In genomic region chr12:79089182-79089812, GRCm38 (mm10) we compare ENCODE assay signal across 8 mouse cellular contexts. TPM values are rescaled to one million over a fixed set of nuclear protein-coding genes. Genes with fewer than 3 reads are reported as not detected.
A peak's percentile ranks its signal among the peaks of the same experiment; 100 is the strongest.
DNase-seq lines count a peak whose midpoint lies in the region; ATAC-seq lines count a peak whose summit lies in the region.

Gene Pigh, minus strand, starts transcription at chr12:79089651.

- peak within 1 kb of the TSS; percentile 93 for H3K9ac ChIP-seq in heart, embryonic 12.5 days
- peak within 1 kb of the TSS; percentile 89 for H3K9ac ChIP-seq in liver, embryonic 12.5 days
- H3K9ac ChIP-seq in stomach, embryonic 15.5 days = peak within 1 kb of the TSS; percentile 83

- peak; percentile 90 for DNase-seq in CD4-positive helper T cell, adult 2 months (ENCODE audit: low read depth, low spot score)
- peak; percentile 79 for DNase-seq in brain, embryonic 18.5 days (ENCODE audit: low read depth, low spot score)
- peak; percentile 93 for DNase-seq in kidney, postnatal 10 days
- peak; percentile 82 to 90 for DNase-seq in natural killer cell, adult 2 months (ENCODE audit: low spot score in 2 of 2)

- no peaks in the 10 kb centered on the region for H3K9me3 ChIP-seq in heart, embryonic 12.5 days (replicated peaks)
- H3K9me3 ChIP-seq in liver, embryonic 12.5 days (replicated peaks) = no peaks in the 10 kb centered on the region
- no peaks in the 10 kb centered on the region for H3K9me3 ChIP-seq in stomach, embryonic 15.5 days

- H3K4me2 ChIP-seq in heart, embryonic 12.5 days = peak within 1 kb of the TSS; percentile 67
- peak within 1 kb of the TSS; percentile 87 for H3K4me2 ChIP-seq in liver, embryonic 12.5 days
- H3K4me2 ChIP-seq in stomach, embryonic 15.5 days = peak within 1 kb of the TSS; percentile 67

- peak; percentile 84 for ATAC-seq in erythroid progenitor cell, adult 5-6 weeks (replicated peaks; ENCODE audit: low FRiP score, poor library complexity, severe bottlenecking)
- peak; percentile 93 for ATAC-seq in heart, embryonic 12.5 days (ENCODE audit: insufficient number of reproducible peaks, low FRiP score)
- peak; percentile 97 for ATAC-seq in liver, embryonic 12.5 days
- peak; percentile 95 for ATAC-seq in stomach, embryonic 15.5 days (ENCODE audit: insufficient read depth, low FRiP score, low read depth)

- H3K27me3 ChIP-seq in heart, embryonic 12.5 days (replicated peaks) = no peaks in the 10 kb centered on the region
- no peaks in the 10 kb centered on the region for H3K27me3 ChIP-seq in liver, embryonic 12.5 days (replicated peaks)
- H3K27me3 ChIP-seq in stomach, embryonic 15.5 days (replicated peaks) = no peaks in the 10 kb centered on the region

- no peak within 1 kb of the TSS for H3K27ac ChIP-seq in heart, embryonic 12.5 days (ENCODE audit: poor library complexity, severe bottlenecking)
- peak within 1 kb of the TSS; percentile 66; the same call in 1 of the 2 replicates for H3K27ac ChIP-seq in liver, embryonic 12.5 days
- H3K27ac ChIP-seq in stomach, embryonic 15.5 days = no peak within 1 kb of the TSS

- H3K36me3 ChIP-seq in heart, embryonic 12.5 days = peaks cover 16% of the 10 kb centered on the region
- peaks cover 12% of the 10 kb centered on the region for H3K36me3 ChIP-seq in liver, embryonic 12.5 days
- no peaks in the 10 kb centered on the region; the same call in 1 of the 2 replicates for H3K36me3 ChIP-seq in stomach, embryonic 15.5 days

- H3K4me3 ChIP-seq in heart, embryonic 12.5 days = peak within 1 kb of the TSS; percentile 82
- H3K4me3 ChIP-seq in liver, embryonic 12.5 days = peak within 1 kb of the TSS; percentile 89
- peak within 1 kb of the TSS; percentile 95 for H3K4me3 ChIP-seq in stomach, embryonic 15.5 days (replicated peaks)

- no peaks in the 10 kb centered on the region for H3K4me1 ChIP-seq in heart, embryonic 12.5 days (replicated peaks)
- peaks cover 12% of the 10 kb centered on the region for H3K4me1 ChIP-seq in liver, embryonic 12.5 days
- H3K4me1 ChIP-seq in stomach, embryonic 15.5 days = no peaks in the 10 kb centered on the region

- WGBS in heart, embryonic 12.5 days = under 1% methylated on average over 50 of the region's 53 CpGs
- WGBS in liver, embryonic 12.5 days (ENCODE audit: insufficient replicate concordance) = under 1% methylated on average over 53 of the region's 53 CpGs
- under 1% methylated on average over 53 of the region's 53 CpGs for WGBS in stomach, embryonic 15.5 days

RNA-seq across cellular contexts. Expression of gene Pigh, which starts in this region (rescaled TPM):
- 2.1 and 4.0 TPM in 2 replicates for total RNA-seq in erythroid progenitor cell, adult 5-6 weeks (2015; ENCODE audit: low replicate concordance)
- total RNA-seq in erythroid progenitor cell, adult 5-6 weeks (2017; ENCODE audit: low replicate concordance) = 1.7 and 4.6 TPM in 2 replicates
- 16.8 and 17.4 TPM in 2 replicates for polyA plus RNA-seq in heart, embryonic 12.5 days (2016; fragmentation: Nextera tagmentation; extraction: Ambion mirVana)
- polyA plus RNA-seq in liver, embryonic 12.5 days (2016; fragmentation: Nextera tagmentation; extraction: Ambion mirVana) = 10.5 and 10.7 TPM in 2 replicates
- 31.7 and 33.0 TPM in 2 replicates for polyA plus RNA-seq in stomach, embryonic 15.5 days (2015; fragmentation: Nextera tagmentation; extraction: Ambion mirVana)
